Mouse (Mus musculus) liver, embryonic 11.5 days (tissue): ENCODE results near the gene Map3k11. TPM values are rescaled to one million over a fixed set of nuclear protein-coding genes. Genes with fewer than 3 reads are reported as not detected.

Source experiments
- ATAC-seq: fragments of 200-750 bp; cut with Nextera tagmentation; replicated peaks from 2 replicates; pipeline ENCODE4 v1.8.0; 2017; ENCODE audit warnings: moderate number of reproducible peaks, mild to moderate bottlenecking, moderate TSS enrichment, moderate library complexity; ENCODE audit not compliant: low FRiP score
- DNase-seq: peaks from one replicate; pipeline ENCODE4 v3.0.0-alpha.2; 2017; ENCODE audit warnings: low spot score
- H3K27ac ChIP-seq: fragments of 300-500 bp; sonication (generic); 2 replicates; pipeline ENCODE4 v1.5.1; 2014; ENCODE audit warnings: mild to moderate bottlenecking, low read depth, low read length, control low read depth
- H3K27me3 ChIP-seq: fragments of 300-500 bp; sonication (generic); replicated peaks from 2 replicates; pipeline ENCODE4 v1.6.1; 2014; ENCODE audit warnings: low read length, mixed read lengths; ENCODE audit not compliant: control insufficient read depth, insufficient read depth
- H3K36me3 ChIP-seq: fragments of 300-500 bp; sonication (generic); 2 replicates; pipeline ENCODE4 v1.6.1; 2014; ENCODE audit warnings: mild to moderate bottlenecking, low read length, moderate library complexity, mixed read lengths; ENCODE audit not compliant: control insufficient read depth, insufficient read depth
- H3K4me1 ChIP-seq: fragments of 300-500 bp; sonication (generic); replicated peaks from 2 replicates; pipeline ENCODE4 v1.6.1; 2014; ENCODE audit warnings: low read length, mixed read lengths; ENCODE audit not compliant: control insufficient read depth, insufficient read depth
- H3K4me2 ChIP-seq: fragments of 300-500 bp; sonication (generic); 2 replicates; pipeline ENCODE4 v1.6.1; 2014; ENCODE audit warnings: mild to moderate bottlenecking, control low read depth, moderate library complexity
- H3K4me3 ChIP-seq: fragments of 300-500 bp; sonication (generic); 2 replicates; pipeline ENCODE4 v1.5.1; 2014; ENCODE audit warnings: low read depth, low read length, control low read depth
- H3K9ac ChIP-seq: fragments of 300-500 bp; sonication (generic); 2 replicates; pipeline ENCODE4 v1.6.1; 2014; ENCODE audit warnings: low read depth, low read length, control low read depth
- H3K9me3 ChIP-seq: fragments of 300-500 bp; sonication (generic); 2 replicates; pipeline ENCODE4 v1.6.1; 2016; ENCODE audit warnings: low read length, inconsistent platforms, mixed read lengths; ENCODE audit not compliant: control insufficient read depth
- WGBS: fragments of 180-500 bp; shearing (Covaris S2); extraction: QIAGEN DNeasy Blood & Tissue Kit; methylation state at CpG from one replicate; pipeline ENCODE4 v1.1.7; 2014; 5-methylcytosine and 5-hydroxymethylcytosine counted together
- polyA plus RNA-seq: library from polyadenylated mRNA; unstranded; fragments of >200 nt; fragmentation: Nextera tagmentation; extraction: Ambion mirVana; gene quantifications from 2 replicates; pipeline ENCODE4 v1.2.1, GENCODE M21; 2014

Gene Map3k11
- polyA plus RNA-seq, 1 experiment from 2014 or later: 28.1 TPM

GRCm38 (mm10) chr19:5730314-5731186 is 42.0 kb downstream of the Map3k11 start:
- peak overlapping the region; percentile 94 for H3K4me2 ChIP-seq
- H3K36me3 ChIP-seq: peaks cover 4% of the 10 kb centered on the region
- ATAC-seq (no peak), DNase-seq (no peak)
- H3K4me1 ChIP-seq: peaks cover 51% of the 10 kb centered on the region
- peak overlapping the region; percentile 91 for H3K4me3 ChIP-seq
- 75% methylated on average over 29 of the region's 29 CpGs for WGBS
- peak overlapping the region; percentile 81 for H3K9ac ChIP-seq
- no peaks in the 10 kb centered on the region for H3K9me3 ChIP-seq
- H3K27ac ChIP-seq: peak overlapping the region; percentile 41; the same call in 1 of the 2 replicates
- no peaks in the 10 kb centered on the region for H3K27me3 ChIP-seq

- DNase-seq (peak; percentile 93), ATAC-seq (peak; percentile 71)
- Histone ChIP-seq H3K27me3 (peaks cover 3% of the 10 kb centered on the region; the same call in 1 of the 2 replicates), H3K9ac (peak overlapping the region; percentile 81), H3K27ac (peak overlapping the region; percentile 41; the same call in 1 of the 2 replicates), H3K4me3 (peak overlapping the region; percentile 91), H3K36me3 (peaks cover 4% of the 10 kb centered on the region), H3K9me3 (no peaks in the 10 kb centered on the region), H3K4me1 (peaks cover 42% of the 10 kb centered on the region), H3K4me2 (peak overlapping the region; percentile 94)
- under 1% methylated on average over 47 of the region's 47 CpGs for WGBS
These were observed 42.9 kb downstream of the Map3k11 start for GRCm38 (mm10) chr19:5731264-5731978.

- Histone ChIP-seq H3K27me3 (peaks cover 17% of the 10 kb centered on the region), H3K4me1 (peaks cover 19% of the 10 kb centered on the region), H3K27ac (no peak overlapping the region), H3K4me3 (no peak overlapping the region), H3K9ac (no peak overlapping the region), H3K9me3 (no peaks in the 10 kb centered on the region), H3K36me3 (peaks cover 4% of the 10 kb centered on the region), H3K4me2 (no peak overlapping the region)
- WGBS: 73% methylated on average over 9 of the region's 9 CpGs
- no peak for DNase-seq
- no peak for ATAC-seq
These were observed 45.8 kb downstream of the Map3k11 start for GRCm38 (mm10) chr19:5734325-5734724.

- no peak overlapping the region for H3K27ac ChIP-seq
- H3K27me3 ChIP-seq: peaks cover 69% of the 10 kb centered on the region
- ATAC-seq (no peak), DNase-seq (no peak)
- no peaks in the 10 kb centered on the region for H3K36me3 ChIP-seq
- no peak overlapping the region for H3K4me3 ChIP-seq
- H3K4me1 ChIP-seq: peaks cover 7% of the 10 kb centered on the region; the same call in 1 of the 2 replicates
- no peak overlapping the region for H3K4me2 ChIP-seq
- 35% methylated on average over 2 of the region's 2 CpGs for WGBS
- no peak overlapping the region for H3K9ac ChIP-seq
- H3K9me3 ChIP-seq: no peaks in the 10 kb centered on the region
These were observed 50.9 kb downstream of the Map3k11 start for GRCm38 (mm10) chr19:5739446-5739845.

GRCm38 (mm10) chr19:5740320-5741317 is 52.1 kb downstream of the Map3k11 start, which contains the start of gene Ltbp3:
Gene Ltbp3 (plus strand): TSS chr19:5740904.
- ATAC-seq (no peak), DNase-seq (no peak)
- no peaks in the 10 kb centered on the region for H3K9me3 ChIP-seq
- peak within 1 kb of the TSS; percentile 71 for H3K4me2 ChIP-seq
- H3K4me3 ChIP-seq: peak within 1 kb of the TSS; percentile 53
- peaks cover 79% of the 10 kb centered on the region for H3K27me3 ChIP-seq
- H3K27ac ChIP-seq: peak within 1 kb of the TSS; percentile 30; the same call in 1 of the 2 replicates
- no peaks in the 10 kb centered on the region for H3K36me3 ChIP-seq
- H3K9ac ChIP-seq: peak within 1 kb of the TSS; percentile 65
- 36% methylated on average over 14 of the region's 14 CpGs for WGBS
- peaks cover 10% of the 10 kb centered on the region; the same call in 1 of the 2 replicates for H3K4me1 ChIP-seq

GRCm38 (mm10) chr19:5741641-5742240 is 53.2 kb downstream of the Map3k11 start:
- DNase-seq: peak; percentile 65
- 1% methylated on average over 50 of the region's 55 CpGs for WGBS
- Histone ChIP-seq H3K36me3 (no peaks in the 10 kb centered on the region), H3K4me2 (peak overlapping the region; percentile 71), H3K9me3 (no peaks in the 10 kb centered on the region), H3K4me1 (peaks cover 20% of the 10 kb centered on the region), H3K9ac (peak overlapping the region; percentile 65), H3K27ac (peak overlapping the region; percentile 30; the same call in 1 of the 2 replicates), H3K27me3 (peaks cover 84% of the 10 kb centered on the region), H3K4me3 (peak overlapping the region; percentile 53)
- ATAC-seq: 0 out of 2 replicates have a peak, but pooled peaks have one; percentile 38

GRCm38 (mm10) chr19:5742241-5742641 is 53.7 kb downstream of the Map3k11 start:
- H3K4me3 ChIP-seq: peak overlapping the region; percentile 53
- H3K27ac ChIP-seq: peak overlapping the region; percentile 30; the same call in 1 of the 2 replicates
- peaks cover 87% of the 10 kb centered on the region for H3K27me3 ChIP-seq
- H3K36me3 ChIP-seq: no peaks in the 10 kb centered on the region
- H3K4me2 ChIP-seq: peak overlapping the region; percentile 71
- no peaks in the 10 kb centered on the region for H3K9me3 ChIP-seq
- peaks cover 24% of the 10 kb centered on the region for H3K4me1 ChIP-seq
- peak overlapping the region; percentile 65 for H3K9ac ChIP-seq
- peak; percentile 54 for DNase-seq
- no peak for ATAC-seq
- WGBS: 6% methylated on average over 32 of the region's 32 CpGs
